Mouse (Mus musculus) kidney, postnatal 0 days (tissue): ENCODE measurements at regions not wholly inside any gene's neighbourhood (a gene's known extent, or its start where the extent isn't known, plus 50 kb on each side); places are given as distances from the start of the nearest gene placed in this dataset.

Experiments used
- ATAC-seq: fragments of 200-750 bp; cut with Nextera tagmentation; replicated peaks from 2 replicates; pipeline ENCODE4 v1.8.0; 2017; ENCODE audit warnings: low read depth, moderate number of reproducible peaks, moderate TSS enrichment, moderate library complexity; ENCODE audit not compliant: low FRiP score
- DNase-seq: peaks from one replicate; pipeline ENCODE4 v3.0.0-alpha.2; 2016; ENCODE audit warnings: low spot score
- H3K27ac ChIP-seq: fragments of 300-500 bp; sonication (generic); 2 replicates; pipeline ENCODE4 v1.5.1; 2014; ENCODE audit warnings: mild to moderate bottlenecking
- H3K27me3 ChIP-seq: fragments of 300-500 bp; sonication (generic); 2 replicates; pipeline ENCODE4 v1.6.1; 2014; ENCODE audit warnings: low read length, mixed read lengths; ENCODE audit not compliant: insufficient read depth
- H3K36me3 ChIP-seq: fragments of 300-500 bp; sonication (generic); 2 replicates; pipeline ENCODE4 v1.6.1; 2014; ENCODE audit warnings: low read length, mixed read lengths; ENCODE audit not compliant: insufficient read depth
- H3K4me1 ChIP-seq: fragments of 300-500 bp; sonication (generic); replicated peaks from 2 replicates; pipeline ENCODE4 v1.6.1; 2014; ENCODE audit warnings: antibody characterized with exemption, low read length, mixed read lengths; ENCODE audit not compliant: insufficient read depth
- H3K4me2 ChIP-seq: fragments of 300-500 bp; sonication (generic); 2 replicates; pipeline ENCODE4 v1.6.1; 2014; ENCODE audit warnings: mild to moderate bottlenecking, low read length, moderate library complexity, mixed read lengths
- H3K4me3 ChIP-seq: fragments of 300-500 bp; sonication (generic); replicated peaks from 2 replicates; pipeline ENCODE4 v1.5.1; 2014; ENCODE audit warnings: low read depth, low read length
- H3K9ac ChIP-seq: fragments of 300-500 bp; sonication (generic); 2 replicates; pipeline ENCODE4 v1.6.1; 2014; ENCODE audit warnings: low read depth, low read length
- H3K9me3 ChIP-seq: fragments of 300-500 bp; sonication (generic); replicated peaks from 2 replicates; pipeline ENCODE4 v1.6.1; 2016; ENCODE audit warnings: low read length, inconsistent platforms, mixed read lengths
- CTCF ChIP-seq: IDR thresholded peaks from 2 replicates; pipeline ENCODE4 v1.5.1; 2016; ENCODE audit warnings: antibody characterized with exemption, low read depth, mild to moderate bottlenecking, moderate library complexity
- WGBS: fragments of 180-500 bp; shearing (Covaris S2); extraction: QIAGEN DNeasy Blood & Tissue Kit; methylation state at CpG from one replicate; pipeline ENCODE4 v1.1.7; 2014; 5-methylcytosine and 5-hydroxymethylcytosine counted together

DNA sequence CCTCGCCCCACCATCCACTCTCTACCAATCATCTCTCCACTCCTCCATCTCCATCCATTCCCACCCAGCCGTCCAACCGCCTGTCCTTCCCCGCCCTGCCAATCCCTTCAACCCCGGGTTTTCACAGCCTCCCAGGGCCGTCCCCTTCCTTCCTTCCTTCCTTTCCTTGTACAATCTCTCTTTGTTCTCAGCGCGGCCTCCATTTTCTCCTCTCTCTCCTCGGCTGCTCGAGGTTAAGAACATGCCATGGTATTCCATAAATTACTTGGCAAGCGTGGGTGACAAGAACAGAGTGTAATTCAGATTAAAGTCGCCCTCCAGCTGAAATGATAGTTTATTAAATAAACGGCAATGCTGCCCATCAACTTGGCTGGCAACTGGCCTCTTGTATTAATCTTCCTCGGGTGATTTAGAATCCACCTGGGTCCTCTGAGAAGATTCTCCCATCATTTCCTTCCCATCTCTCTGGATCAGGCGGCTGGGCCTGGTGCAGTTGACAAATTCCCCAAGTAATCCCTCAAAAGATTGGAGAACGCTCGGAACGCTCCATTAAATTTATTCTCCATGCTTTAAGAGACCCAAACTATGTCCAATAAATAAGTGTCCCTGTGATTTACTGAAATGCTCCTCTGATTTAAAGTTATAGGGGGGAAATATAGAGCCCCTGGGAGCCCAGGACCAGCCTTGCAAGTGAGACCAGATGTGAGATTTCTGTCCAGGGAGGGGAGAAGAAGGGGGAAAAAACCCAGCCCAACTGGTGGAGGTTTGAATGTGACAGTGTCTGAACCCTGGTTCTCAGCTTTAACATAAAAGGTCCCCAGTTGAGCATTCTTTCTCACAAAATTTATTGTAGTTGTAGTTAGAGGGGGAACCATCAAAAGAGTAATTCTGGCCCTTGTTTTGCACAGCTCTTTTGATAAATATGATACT is 125.0 kb upstream of the Zfp703 start:
- no peak overlapping the region for H3K27ac ChIP-seq
- 38% methylated on average over 18 of the region's 18 CpGs for WGBS
- DNase-seq (peak; percentile 86), ATAC-seq (no peak; the same call in 1 of the 2 replicates)
- no peak overlapping the region for H3K9ac ChIP-seq
- H3K4me1 ChIP-seq, result peaks cover 26% of the 10 kb centered on the region; the same call in 1 of the 2 replicates
- no peak for TF ChIP-seq CTCF
- H3K9me3 ChIP-seq, result no peaks in the 10 kb centered on the region
- H3K36me3 ChIP-seq, result no peaks in the 10 kb centered on the region
- no peak overlapping the region for H3K4me2 ChIP-seq
- no peak overlapping the region for H3K4me3 ChIP-seq
- no peaks in the 10 kb centered on the region for H3K27me3 ChIP-seq

DNA sequence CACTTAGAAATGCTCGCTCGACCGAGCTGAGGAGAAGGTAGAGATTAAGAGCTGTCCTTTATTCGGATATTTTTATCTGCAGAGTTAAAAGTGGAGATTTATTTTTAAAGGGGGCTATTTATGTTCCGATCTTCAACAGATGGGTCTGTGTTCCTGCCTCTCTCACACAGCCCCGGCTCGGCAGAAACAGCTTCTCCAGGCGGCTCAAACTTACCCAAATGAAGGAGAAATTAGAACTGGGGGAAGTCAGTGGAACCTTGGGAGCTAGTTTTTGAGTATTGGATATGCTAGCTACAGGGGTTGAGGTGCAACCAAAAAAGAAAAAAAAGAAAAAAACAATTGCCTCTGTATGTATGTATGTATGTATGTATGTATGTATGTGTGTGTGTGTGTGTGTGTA is 124.2 kb upstream of the Zfp703 start:
- Histone ChIP-seq H3K4me3 (no peak overlapping the region), H3K4me1 (peaks cover 23% of the 10 kb centered on the region; the same call in 1 of the 2 replicates), H3K36me3 (no peaks in the 10 kb centered on the region), H3K9ac (no peak overlapping the region), H3K27me3 (no peaks in the 10 kb centered on the region), H3K27ac (no peak overlapping the region), H3K9me3 (no peaks in the 10 kb centered on the region), H3K4me2 (no peak overlapping the region)
- no peak for TF ChIP-seq CTCF
- WGBS, result 32% methylated on average over 8 of the region's 8 CpGs
- DNase-seq, result no peak
- ATAC-seq, result no peak

DNA sequence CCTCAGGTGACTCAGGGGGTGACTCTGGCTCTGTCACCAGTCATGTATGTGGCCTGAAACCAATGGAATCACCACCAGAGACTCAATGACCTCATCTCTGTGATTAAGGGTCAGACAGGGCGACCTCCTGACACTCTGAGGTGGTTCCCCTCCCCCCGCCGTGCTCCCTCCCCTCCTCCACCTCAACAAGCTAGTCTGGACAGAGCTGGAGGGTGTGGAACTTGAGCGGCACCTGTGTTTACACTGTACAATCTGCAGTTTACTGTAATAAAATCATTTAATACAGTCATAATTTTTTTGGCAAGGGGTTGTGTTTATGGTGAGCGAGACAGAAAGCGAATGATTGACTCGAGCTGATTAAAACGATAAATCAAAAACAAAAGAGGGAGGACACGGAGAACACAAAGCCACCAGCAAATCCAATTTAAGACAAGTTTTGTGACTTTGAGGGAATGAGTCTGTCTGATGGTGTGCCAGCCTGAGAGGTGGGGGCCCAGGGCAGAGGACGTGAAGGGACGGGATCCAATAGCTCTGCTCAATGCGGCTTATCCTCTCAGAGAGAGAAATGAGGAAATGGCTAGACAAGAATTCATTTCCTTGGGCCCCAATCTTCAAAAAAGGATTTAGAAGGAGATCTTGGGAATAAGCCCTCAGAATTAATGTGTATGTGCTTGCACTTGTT is 122.4 kb upstream of the Zfp703 start:
- no peaks in the 10 kb centered on the region for H3K36me3 ChIP-seq
- H3K9ac ChIP-seq, result no peak overlapping the region
- ATAC-seq, result no peak
- no peak overlapping the region for H3K27ac ChIP-seq
- no peak for DNase-seq
- H3K4me3 ChIP-seq, result no peak overlapping the region
- H3K9me3 ChIP-seq, result no peaks in the 10 kb centered on the region
- 56% methylated on average over 12 of the region's 12 CpGs for WGBS
- peaks cover 9% of the 10 kb centered on the region; the same call in 1 of the 2 replicates for H3K4me1 ChIP-seq
- no peak overlapping the region for H3K4me2 ChIP-seq
- no peak for TF ChIP-seq CTCF
- no peaks in the 10 kb centered on the region for H3K27me3 ChIP-seq

DNA sequence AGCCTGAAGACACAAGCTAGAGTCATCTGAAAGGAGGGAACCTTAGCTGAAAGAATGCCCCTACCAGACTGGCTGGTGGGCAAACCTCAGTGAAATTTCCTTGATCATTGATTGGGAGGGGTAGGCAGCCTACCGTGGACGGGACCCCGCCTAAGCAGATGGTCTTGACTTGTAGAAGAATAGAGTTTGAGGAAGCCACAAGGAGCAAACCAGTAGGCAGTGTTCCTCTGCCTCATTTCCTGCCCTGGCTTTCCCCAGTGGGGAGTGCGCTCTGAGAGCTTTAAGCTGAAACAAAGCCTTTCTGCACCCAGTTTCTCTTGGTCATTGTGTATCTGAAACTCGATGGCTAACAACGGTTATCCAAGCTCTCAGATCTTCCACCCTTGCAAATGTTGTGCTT is 121.9 kb upstream of the Zfp703 start:
- H3K36me3 ChIP-seq, result no peaks in the 10 kb centered on the region
- no peaks in the 10 kb centered on the region for H3K9me3 ChIP-seq
- H3K4me3 ChIP-seq, result no peak overlapping the region
- H3K4me2 ChIP-seq, result no peak overlapping the region
- TF ChIP-seq CTCF, result no peak
- DNase-seq (no peak), ATAC-seq (no peak)
- peaks cover 5% of the 10 kb centered on the region; the same call in 1 of the 2 replicates for H3K4me1 ChIP-seq
- H3K27ac ChIP-seq, result no peak overlapping the region
- no peaks in the 10 kb centered on the region for H3K27me3 ChIP-seq
- H3K9ac ChIP-seq, result no peak overlapping the region
- 74% methylated on average over 6 of the region's 6 CpGs for WGBS

DNA sequence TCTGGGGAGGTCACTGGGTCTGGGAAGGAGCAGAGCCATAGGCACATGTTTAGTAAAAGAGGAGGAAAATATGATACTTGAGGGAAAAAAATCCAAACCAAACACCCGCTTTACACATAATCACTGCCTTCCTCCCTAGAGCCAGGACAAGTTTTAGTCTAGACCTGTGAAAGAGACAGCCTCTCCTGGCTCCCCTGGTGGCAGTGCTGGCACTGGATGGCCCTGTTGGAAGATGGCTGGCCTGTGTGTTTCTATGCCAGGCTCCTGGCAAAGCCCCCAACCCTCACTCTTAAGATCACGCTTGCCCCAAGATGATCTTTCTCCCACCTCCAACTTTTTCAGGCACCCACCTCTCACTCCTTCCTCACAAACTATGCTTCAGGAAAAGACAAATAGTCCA is 112.6 kb upstream of the Zfp703 start:
- no peak overlapping the region for H3K4me3 ChIP-seq
- 70% methylated on average over 2 of the region's 2 CpGs for WGBS
- no peak for TF ChIP-seq CTCF
- H3K4me2 ChIP-seq, result no peak overlapping the region
- no peaks in the 10 kb centered on the region for H3K4me1 ChIP-seq
- no peaks in the 10 kb centered on the region for H3K9me3 ChIP-seq
- no peak overlapping the region for H3K27ac ChIP-seq
- no peak for ATAC-seq
- H3K9ac ChIP-seq, result no peak overlapping the region
- H3K27me3 ChIP-seq, result no peaks in the 10 kb centered on the region
- no peak for DNase-seq
- H3K36me3 ChIP-seq, result no peaks in the 10 kb centered on the region

DNA sequence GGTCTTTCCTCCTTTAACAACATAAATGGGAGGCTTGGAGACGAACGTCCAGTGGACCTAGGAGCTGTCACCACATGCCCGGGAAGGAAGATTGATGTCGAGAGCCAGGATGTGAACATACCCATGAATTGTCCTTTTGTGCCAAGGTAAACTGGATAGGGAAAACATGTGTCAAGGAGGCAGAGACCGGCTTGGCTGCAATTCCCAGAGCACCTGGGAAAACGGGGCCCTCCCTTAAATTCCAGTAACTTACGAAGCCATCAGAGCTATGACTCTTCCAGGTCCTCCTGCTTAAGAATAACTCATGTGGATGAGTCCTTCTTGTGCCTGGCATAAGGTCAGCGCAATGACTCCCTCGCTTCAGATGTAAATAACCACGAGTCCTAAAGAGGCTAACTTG is 112.2 kb upstream of the Zfp703 start:
- Histone ChIP-seq H3K4me2 (no peak overlapping the region), H3K9ac (no peak overlapping the region), H3K36me3 (no peaks in the 10 kb centered on the region), H3K27me3 (no peaks in the 10 kb centered on the region), H3K4me1 (no peaks in the 10 kb centered on the region), H3K4me3 (no peak overlapping the region), H3K27ac (no peak overlapping the region), H3K9me3 (no peaks in the 10 kb centered on the region; the same call in 1 of the 2 replicates)
- WGBS, result 37% methylated on average over 10 of the region's 10 CpGs
- DNase-seq (no peak), ATAC-seq (no peak)
- no peak for TF ChIP-seq CTCF
